Mouse (Mus musculus): ENCODE measurements around the gene Sctr. TPM values are rescaled to one million over a fixed set of nuclear protein-coding genes. Genes with fewer than 3 reads are reported as not detected.
A peak's percentile ranks its signal among the peaks of the same experiment; 100 is the strongest.

Gene Sctr
- polyA plus RNA-seq, 1 experiment from 2014 or later = 0.61 TPM

GRCm38 (mm10) chr1:120074307-120074702 is 67.6 kb downstream of the Sctr start:
- no peak for ATAC-seq (ENCODE audit: low read depth)
- WGBS = 29% methylated on average over 4 of the region's 4 CpGs
- peaks cover 20% of the 10 kb centered on the region for H3K4me1 ChIP-seq (replicated peaks)

GRCm38 (mm10) chr1:120074931-120075330 is 68.2 kb downstream of the Sctr start:
- Histone ChIP-seq H3K27ac (replicated peaks) (no peak overlapping the region), H3K4me1 (replicated peaks) (peaks cover 20% of the 10 kb centered on the region), H3K9ac (no peak overlapping the region), H3K4me3 (no peak overlapping the region), H3K9me3 (no peaks in the 10 kb centered on the region), H3K4me2 (no peak overlapping the region), H3K36me3 (no peaks in the 10 kb centered on the region), H3K27me3 (peaks cover 42% of the 10 kb centered on the region)
- WGBS = 79% methylated on average over 4 of the region's 4 CpGs
- ATAC-seq (ENCODE audit: low read depth) = no peak

More at GRCm38 (mm10) chr1:120074307-120074702, 67.6 kb downstream of the Sctr start:
- Histone ChIP-seq H3K36me3 (no peaks in the 10 kb centered on the region), H3K4me2 (peak overlapping the region; percentile 64), H3K4me3 (0 out of 2 replicates have a peak overlapping the region, but pooled peaks have one; percentile 33), H3K27ac (replicated peaks) (no peak overlapping the region), H3K27me3 (peaks cover 42% of the 10 kb centered on the region), H3K9me3 (no peaks in the 10 kb centered on the region), H3K9ac (no peak overlapping the region)

- H3K36me3 ChIP-seq = no peaks in the 10 kb centered on the region
- H3K27me3 ChIP-seq = peaks cover 42% of the 10 kb centered on the region
- H3K4me1 ChIP-seq (replicated peaks) = peaks cover 20% of the 10 kb centered on the region
- no peak overlapping the region for H3K9ac ChIP-seq
- no peak overlapping the region for H3K27ac ChIP-seq (replicated peaks)
- 80% methylated on average over 5 of the region's 5 CpGs for WGBS
- no peak for ATAC-seq (ENCODE audit: low read depth)
- no peaks in the 10 kb centered on the region for H3K9me3 ChIP-seq
- H3K4me2 ChIP-seq = no peak overlapping the region
- H3K4me3 ChIP-seq = no peak overlapping the region
Measured at GRCm38 (mm10) chr1:120075507-120075906, 68.8 kb downstream of the Sctr start.

GRCm38 (mm10) chr1:120077746-120078410 is 71.2 kb downstream of the Sctr start:
- Histone ChIP-seq H3K9ac (no peak overlapping the region), H3K4me2 (no peak overlapping the region), H3K36me3 (no peaks in the 10 kb centered on the region), H3K9me3 (no peaks in the 10 kb centered on the region), H3K27me3 (peaks cover 26% of the 10 kb centered on the region), H3K27ac (replicated peaks) (no peak overlapping the region), H3K4me3 (no peak overlapping the region), H3K4me1 (replicated peaks) (peaks cover 15% of the 10 kb centered on the region)
- 13% methylated on average over 9 of the region's 9 CpGs for WGBS
- no peak for ATAC-seq (ENCODE audit: low read depth)

- Histone ChIP-seq H3K4me2 (no peak overlapping the region), H3K9ac (no peak overlapping the region), H3K27me3 (0 out of 2 replicates have a peak, but pooled peaks cover 3% of the 10 kb centered on the region), H3K27ac (replicated peaks) (no peak overlapping the region), H3K9me3 (no peaks in the 10 kb centered on the region), H3K36me3 (no peaks in the 10 kb centered on the region), H3K4me1 (replicated peaks) (0 out of 2 replicates have a peak, but pooled peaks cover 5% of the 10 kb centered on the region), H3K4me3 (no peak overlapping the region)
- WGBS = 100% methylated on average over 1 of the region's 1 CpGs
- ATAC-seq (ENCODE audit: low read depth) = no peak
Measured at GRCm38 (mm10) chr1:120080632-120081031, 73.9 kb downstream of the Sctr start.

- H3K4me2 ChIP-seq = no peak overlapping the region
- H3K4me3 ChIP-seq = no peak overlapping the region
- H3K4me1 ChIP-seq (replicated peaks) = 0 out of 2 replicates have a peak, but pooled peaks cover 5% of the 10 kb centered on the region
- ATAC-seq (ENCODE audit: low read depth) = no peak
- 0 out of 2 replicates have a peak, but pooled peaks cover 3% of the 10 kb centered on the region for H3K27me3 ChIP-seq
- no peaks in the 10 kb centered on the region for H3K9me3 ChIP-seq
- H3K27ac ChIP-seq (replicated peaks) = no peak overlapping the region
- H3K36me3 ChIP-seq = no peaks in the 10 kb centered on the region
- WGBS = 46% methylated on average over 7 of the region's 7 CpGs
- no peak overlapping the region for H3K9ac ChIP-seq
Measured at GRCm38 (mm10) chr1:120082957-120083585, 76.4 kb downstream of the Sctr start.

- 65% methylated on average over 5 of the region's 5 CpGs for WGBS
- Histone ChIP-seq H3K27ac (replicated peaks) (no peak overlapping the region), H3K9me3 (no peaks in the 10 kb centered on the region), H3K4me1 (replicated peaks) (0 out of 2 replicates have a peak, but pooled peaks cover 5% of the 10 kb centered on the region), H3K4me3 (no peak overlapping the region), H3K9ac (no peak overlapping the region), H3K27me3 (0 out of 2 replicates have a peak, but pooled peaks cover under 1% of the 10 kb centered on the region), H3K36me3 (no peaks in the 10 kb centered on the region), H3K4me2 (no peak overlapping the region)
- ATAC-seq (ENCODE audit: low read depth) = no peak
Measured at GRCm38 (mm10) chr1:120083921-120084517, 77.3 kb downstream of the Sctr start.

- Histone ChIP-seq H3K4me3 (no peak overlapping the region), H3K9ac (no peak overlapping the region), H3K4me2 (no peak overlapping the region), H3K36me3 (no peaks in the 10 kb centered on the region), H3K9me3 (no peaks in the 10 kb centered on the region), H3K27me3 (no peaks in the 10 kb centered on the region), H3K4me1 (replicated peaks) (0 out of 2 replicates have a peak, but pooled peaks cover 5% of the 10 kb centered on the region), H3K27ac (replicated peaks) (no peak overlapping the region)
- 71% methylated on average over 3 of the region's 3 CpGs for WGBS
- no peak for ATAC-seq (ENCODE audit: low read depth)
Measured at GRCm38 (mm10) chr1:120085696-120086095, 79.0 kb downstream of the Sctr start.

- WGBS = 77% methylated on average over 13 of the region's 13 CpGs
- no peaks in the 10 kb centered on the region for H3K27me3 ChIP-seq
- H3K9ac ChIP-seq = no peak overlapping the region
Measured at GRCm38 (mm10) chr1:120086644-120087043, 80.0 kb downstream of the Sctr start.

GRCm38 (mm10) chr1:120089180-120089579 is 82.5 kb downstream of the Sctr start:
- no peaks in the 10 kb centered on the region for H3K36me3 ChIP-seq
- no peaks in the 10 kb centered on the region; the same call in 1 of the 2 replicates for H3K9me3 ChIP-seq
- no peak for ATAC-seq (ENCODE audit: low read depth)
- no peak overlapping the region for H3K4me2 ChIP-seq
- H3K4me1 ChIP-seq (replicated peaks) = no peaks in the 10 kb centered on the region
- H3K27me3 ChIP-seq = no peaks in the 10 kb centered on the region
- 14% methylated on average over 4 of the region's 5 CpGs for WGBS
- no peak overlapping the region for H3K27ac ChIP-seq (replicated peaks)
- no peak overlapping the region for H3K4me3 ChIP-seq
- H3K9ac ChIP-seq = no peak overlapping the region

More at GRCm38 (mm10) chr1:120086644-120087043, 80.0 kb downstream of the Sctr start:
- no peaks in the 10 kb centered on the region for H3K36me3 ChIP-seq
- H3K4me2 ChIP-seq = no peak overlapping the region
- 0 out of 2 replicates have a peak, but pooled peaks cover 5% of the 10 kb centered on the region for H3K4me1 ChIP-seq (replicated peaks)
- H3K9me3 ChIP-seq = no peaks in the 10 kb centered on the region
- H3K4me3 ChIP-seq = no peak overlapping the region
- H3K27ac ChIP-seq (replicated peaks) = no peak overlapping the region
- ATAC-seq (ENCODE audit: low read depth) = no peak

- no peak for ATAC-seq (ENCODE audit: low read depth)
- H3K9ac ChIP-seq = no peak overlapping the region
- H3K27me3 ChIP-seq = no peaks in the 10 kb centered on the region
- no peaks in the 10 kb centered on the region for H3K36me3 ChIP-seq
- H3K27ac ChIP-seq (replicated peaks) = no peak overlapping the region
- H3K9me3 ChIP-seq = no peaks in the 10 kb centered on the region; the same call in 1 of the 2 replicates
- H3K4me2 ChIP-seq = no peak overlapping the region
- WGBS = 83% methylated on average over 8 of the region's 8 CpGs
- no peaks in the 10 kb centered on the region for H3K4me1 ChIP-seq (replicated peaks)
- H3K4me3 ChIP-seq = no peak overlapping the region
Measured at GRCm38 (mm10) chr1:120090880-120091570, 84.3 kb downstream of the Sctr start.

All from neural tube, embryonic 13.5 days (tissue).